Mouse (Mus musculus) liver, postnatal 0 days (tissue): Measurements from ENCODE around the gene Gtpbp4.
"Not testable (repeated sequence)": the region's sequence is repeated elsewhere in the genome, so short reads cannot be mapped to it uniquely, and the experiment has no call there.

Source experiments
- CTCF ChIP-seq: sonication (generic); IDR thresholded peaks from 2 replicates; pipeline ENCODE4 v1.5.1; 2016; ENCODE audit warnings: antibody characterized with exemption, low read depth
- EP300 ChIP-seq: IDR thresholded peaks from 2 replicates; pipeline ENCODE4 v1.6.1; 2016; ENCODE audit warnings: antibody characterized with exemption, low read depth, mild to moderate bottlenecking

DNA sequence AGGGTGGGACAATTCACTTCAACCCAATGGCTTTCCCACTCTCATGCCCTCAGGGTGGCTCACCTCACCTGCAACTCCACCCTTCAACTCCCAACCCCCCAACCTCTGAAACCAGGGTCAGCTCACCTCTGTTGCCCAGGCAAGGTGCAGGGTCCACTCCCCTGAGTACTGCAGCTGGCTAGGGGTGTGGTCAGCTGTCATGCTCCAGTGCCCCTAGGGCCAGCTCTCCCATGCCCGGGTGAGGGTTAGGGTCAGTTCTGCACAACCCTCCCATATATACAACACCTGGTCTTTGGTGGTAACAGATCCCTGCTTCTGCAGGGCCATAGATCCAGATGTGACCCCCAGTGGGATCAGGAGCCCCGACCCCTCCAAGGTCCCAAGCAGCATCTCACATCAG is 40.8 kb downstream of the Gtpbp4 start:
- not testable (repeated sequence) for TF ChIP-seq CTCF, EP300
